Mouse (Mus musculus) E14TG2a.4 (cell line): Measurements from ENCODE around the gene Nr0b2.

Experiments
- CTCF ChIP-seq: conservative IDR thresholded peaks from 2 replicates; pipeline ENCODE4 v1.5.1; 2014; ENCODE audit warnings: low read length
- POU5F1 ChIP-seq: IDR thresholded peaks from 2 replicates; pipeline ENCODE4 v1.6.1; 2014; ENCODE audit warnings: low read length, borderline replicate concordance

DNA sequence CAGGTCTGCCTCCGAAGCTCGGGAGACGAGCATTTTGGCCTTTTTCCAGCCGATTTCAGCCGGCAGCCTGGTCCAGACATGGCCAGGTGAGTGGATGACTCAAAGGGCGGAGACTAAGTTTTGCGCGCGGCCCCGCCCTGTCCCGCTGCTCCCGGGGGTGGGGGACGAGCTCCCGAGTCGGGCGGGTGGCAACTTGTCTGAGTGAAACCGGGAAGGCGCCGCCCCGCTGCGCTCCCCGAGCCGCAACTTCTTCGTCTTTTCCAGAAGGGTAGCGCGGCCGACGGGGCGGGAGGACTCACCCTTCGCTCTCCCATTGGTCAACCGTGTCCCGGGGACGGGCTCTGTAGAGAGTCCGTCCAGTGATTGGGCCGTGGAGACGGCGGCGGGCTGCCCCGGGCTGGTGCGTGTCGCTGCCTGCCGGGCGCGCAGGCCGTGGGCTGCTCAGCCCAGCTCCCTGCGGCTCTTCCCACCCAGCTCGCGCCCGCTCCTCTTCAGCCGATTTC is 46.4 kb downstream of the Nr0b2 start:
- TF ChIP-seq POU5F1 (no peak), CTCF (no peak)
